Mouse (Mus musculus) thymus, adult 2 months (tissue): ENCODE measurements around the gene 1810065E05Rik. TPM values are rescaled to one million over a fixed set of nuclear protein-coding genes. Genes with fewer than 3 reads are reported as not detected.

Experiments
- DNase-seq: peaks from one replicate; pipeline ENCODE4 v3.0.0; 2021
- H3K27ac ChIP-seq: fragments of 200-500 bp; 2 replicates; pipeline ENCODE4 v1.5.1; 2012; ENCODE audit warnings: low read length, control low read depth; ENCODE audit not compliant: control insufficient read depth, insufficient read depth
- H3K27me3 ChIP-seq: fragments of 200-500 bp; 2 replicates; pipeline ENCODE4 v1.6.1; 2012; ENCODE audit warnings: mild to moderate bottlenecking, low read length, moderate library complexity, mixed read lengths; ENCODE audit not compliant: control insufficient read depth, insufficient read depth
- H3K36me3 ChIP-seq: fragments of 200-500 bp; 2 replicates; pipeline ENCODE4 v1.6.1; 2012; ENCODE audit warnings: mild to moderate bottlenecking, low read length, moderate library complexity; ENCODE audit not compliant: control insufficient read depth, insufficient read depth
- H3K4me1 ChIP-seq: fragments of 200-500 bp; replicated peaks from 2 replicates; pipeline ENCODE4 v1.6.1; 2012; ENCODE audit warnings: low read length; ENCODE audit not compliant: control insufficient read depth, insufficient read depth
- H3K4me3 ChIP-seq: fragments of 200-500 bp; 2 replicates; pipeline ENCODE4 v1.5.1; 2012; ENCODE audit warnings: mild to moderate bottlenecking, low read length, control low read depth, moderate library complexity; ENCODE audit not compliant: control insufficient read depth, insufficient read depth
- CTCF ChIP-seq: fragments of 200-500 bp; IDR thresholded peaks from 2 replicates; pipeline ENCODE4 v1.5.1; 2012; ENCODE audit warnings: mild to moderate bottlenecking, control low read depth, low read length, moderate library complexity, borderline replicate concordance; ENCODE audit not compliant: control insufficient read depth, poor library complexity, insufficient read depth; ENCODE audit errors: extremely low read depth
- POLR2A ChIP-seq: fragments of 200-500 bp; IDR thresholded peaks from 2 replicates; pipeline ENCODE4 v1.6.1; 2012; ENCODE audit warnings: mild to moderate bottlenecking, low read length, control low read depth, moderate library complexity; ENCODE audit not compliant: control insufficient read depth, poor library complexity, insufficient read depth; ENCODE audit errors: extremely low read depth
- whole genome bisulfite sequencing: fragments of 180-500 bp; shearing (Covaris S2); methylation state at CpG from one replicate; pipeline ENCODE4 v1.1.7; 2018; 5-methylcytosine and 5-hydroxymethylcytosine counted together
- polyA plus RNA-seq: library from polyadenylated mRNA; depleted of rRNA; stranded (reverse); fragments of >200 nt; gene quantifications from 2 replicates; pipeline ENCODE4 v1.2.3, GENCODE M21; 2012; rRNA removed

The 1810065E05Rik gene
- 0.77 and 0.92 TPM in 2 replicates for polyA plus RNA-seq

DNA sequence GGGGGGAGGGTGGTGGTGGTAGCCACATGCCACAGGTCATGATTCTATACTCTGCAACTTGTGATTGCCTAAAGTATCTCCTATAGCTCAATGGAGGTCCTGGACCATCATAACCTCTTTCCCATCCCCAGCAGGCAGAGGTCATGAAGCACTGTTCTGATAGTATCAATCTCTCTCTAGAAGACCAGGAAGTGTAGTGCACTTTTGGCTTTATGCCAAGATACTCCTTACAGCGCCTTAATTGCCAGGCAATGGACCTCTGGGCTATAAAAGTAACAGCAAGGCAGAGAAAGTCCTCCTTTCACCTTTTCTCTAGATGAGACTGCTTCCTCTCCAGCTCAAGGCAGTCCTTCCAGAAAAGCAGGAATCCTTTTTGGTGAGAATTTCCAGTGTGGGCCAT, at the start of gene 1810065E05Rik:
1810065E05Rik (plus strand) TSS at position 297 of the 400 bp plus-strand sequence.
- Histone ChIP-seq H3K27me3 (no peaks in the 10 kb centered on the region), H3K36me3 (no peaks in the 10 kb centered on the region), H3K4me3 (no peak within 1 kb of the TSS), H3K4me1 (no peaks in the 10 kb centered on the region), H3K27ac (no peak within 1 kb of the TSS)
- WGBS, result 49% methylated on average over 1 of the region's 1 CpGs
- TF ChIP-seq CTCF, result no peak
- no peak for TF ChIP-seq POLR2A
- DNase-seq, result no peak

DNA sequence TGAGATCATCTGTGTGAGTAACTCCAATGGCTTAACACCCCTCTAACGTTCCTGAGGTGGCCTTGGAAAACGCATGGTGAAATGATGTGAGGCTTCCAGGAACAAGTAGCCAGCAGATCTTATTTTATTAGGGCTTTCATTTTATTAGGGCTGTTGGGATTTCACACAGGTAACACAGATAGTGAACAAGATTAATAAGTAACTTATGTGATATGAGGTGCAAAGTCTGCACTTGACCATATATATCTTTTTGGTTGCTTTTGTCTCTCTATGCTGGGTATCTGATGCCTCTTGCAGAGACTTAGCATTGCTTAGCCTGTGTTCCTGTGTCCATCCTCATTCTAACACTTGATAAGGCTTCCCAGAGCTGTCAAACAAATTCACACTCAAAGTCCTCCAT, 43.6 kb upstream of the 1810065E05Rik start:
- TF ChIP-seq POLR2A, result no peak
- TF ChIP-seq CTCF, result no peak
- Histone ChIP-seq H3K4me1 (no peaks in the 10 kb centered on the region), H3K36me3 (no peaks in the 10 kb centered on the region), H3K27me3 (no peaks in the 10 kb centered on the region), H3K4me3 (no peak overlapping the region), H3K27ac (no peak overlapping the region)
- no peak for DNase-seq
- WGBS, result 86% methylated on average over 2 of the region's 2 CpGs

DNA sequence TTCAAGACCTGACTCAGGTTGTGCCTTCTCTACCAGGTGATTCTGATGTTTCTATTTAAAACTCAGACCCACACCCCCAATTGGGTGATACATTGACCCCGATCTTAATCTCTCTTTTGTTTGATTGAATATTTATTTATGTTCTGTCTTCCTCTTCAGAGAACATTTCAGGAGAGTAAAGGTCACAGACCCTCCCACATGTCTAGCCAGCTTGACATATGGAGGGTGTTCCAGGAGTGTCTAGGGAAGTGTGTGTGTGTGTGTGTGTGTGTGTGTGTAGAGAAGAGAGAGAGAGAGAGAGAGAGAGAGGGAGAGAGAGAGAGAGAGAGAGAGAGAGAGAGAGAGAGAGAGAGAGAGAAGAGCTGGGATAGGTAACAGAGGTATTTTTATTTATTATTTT, 43.2 kb upstream of the 1810065E05Rik start:
- H3K4me3 ChIP-seq, result no peak overlapping the region

DNA sequence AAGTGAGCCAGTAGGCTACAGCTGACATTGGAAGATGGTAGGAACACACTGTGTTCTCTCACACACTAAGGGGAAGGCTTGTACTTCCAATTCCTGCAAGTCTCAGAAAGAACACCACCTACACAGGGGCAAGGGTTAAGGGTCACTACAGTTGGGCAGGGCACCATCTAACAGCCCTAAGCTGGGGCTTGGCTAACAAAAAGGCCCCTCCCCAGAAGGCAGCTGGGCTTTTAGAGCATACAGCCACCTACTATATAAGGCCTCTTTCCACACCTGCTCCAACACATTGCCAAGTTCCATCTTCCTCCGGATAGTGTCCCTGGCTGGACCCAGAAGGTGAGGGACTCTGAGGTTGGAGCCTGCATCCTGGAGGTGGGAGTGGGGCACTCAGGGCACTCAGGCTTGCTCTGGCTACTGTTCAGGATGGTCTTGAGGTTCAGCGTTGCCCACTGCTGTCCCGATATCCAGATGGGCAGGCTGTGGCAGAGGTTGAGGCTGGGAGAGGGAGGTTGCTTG, 42.1 kb upstream of the 1810065E05Rik start, which contains the start of gene Lypd8:
Lypd8 (plus strand) TSS at position 281 of the 516 bp plus-strand sequence.
- WGBS, result 96% methylated on average over 3 of the region's 3 CpGs
- no peaks in the 10 kb centered on the region for H3K36me3 ChIP-seq
- H3K4me3 ChIP-seq, result no peak within 1 kb of the TSS
- DNase-seq, result no peak
- no peaks in the 10 kb centered on the region for H3K27me3 ChIP-seq
- no peak within 1 kb of the TSS for H3K27ac ChIP-seq
- TF ChIP-seq POLR2A, result no peak
- no peaks in the 10 kb centered on the region for H3K4me1 ChIP-seq

More for the DNA sequence above, 43.2 kb upstream of the 1810065E05Rik start:
- TF ChIP-seq POLR2A, result no peak
- no peak for TF ChIP-seq CTCF
- 83% methylated on average over 1 of the region's 1 CpGs for WGBS
- Histone ChIP-seq H3K36me3 (no peaks in the 10 kb centered on the region), H3K27ac (no peak overlapping the region), H3K4me1 (no peaks in the 10 kb centered on the region), H3K27me3 (no peaks in the 10 kb centered on the region)
- no peak for DNase-seq

DNA sequence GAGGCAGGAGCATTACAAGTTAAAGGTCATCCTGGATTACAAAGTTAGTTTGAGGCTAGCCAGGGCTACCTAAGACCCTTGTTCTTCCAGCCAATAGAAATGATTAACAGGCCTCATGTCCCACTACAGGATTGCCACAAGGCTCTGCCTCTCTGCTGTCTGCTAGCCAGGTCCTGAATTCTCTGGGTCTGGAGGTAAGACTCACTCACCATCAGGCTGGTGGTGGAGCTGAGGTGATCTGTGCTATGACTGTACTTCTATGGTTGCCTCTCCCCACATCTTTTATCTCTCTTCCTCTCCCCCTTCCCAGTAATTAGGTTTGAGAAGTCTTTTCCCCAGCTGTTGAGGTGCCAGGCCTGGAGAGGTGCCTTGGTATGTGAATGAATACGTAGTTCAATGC, 41.4 kb upstream of the 1810065E05Rik start:
- Histone ChIP-seq H3K4me1 (no peaks in the 10 kb centered on the region), H3K27me3 (no peaks in the 10 kb centered on the region), H3K27ac (no peak overlapping the region), H3K4me3 (no peak overlapping the region), H3K36me3 (no peaks in the 10 kb centered on the region)
- TF ChIP-seq CTCF, result no peak
- TF ChIP-seq POLR2A, result no peak
- WGBS, result 96% methylated on average over 1 of the region's 1 CpGs
- no peak for DNase-seq

DNA sequence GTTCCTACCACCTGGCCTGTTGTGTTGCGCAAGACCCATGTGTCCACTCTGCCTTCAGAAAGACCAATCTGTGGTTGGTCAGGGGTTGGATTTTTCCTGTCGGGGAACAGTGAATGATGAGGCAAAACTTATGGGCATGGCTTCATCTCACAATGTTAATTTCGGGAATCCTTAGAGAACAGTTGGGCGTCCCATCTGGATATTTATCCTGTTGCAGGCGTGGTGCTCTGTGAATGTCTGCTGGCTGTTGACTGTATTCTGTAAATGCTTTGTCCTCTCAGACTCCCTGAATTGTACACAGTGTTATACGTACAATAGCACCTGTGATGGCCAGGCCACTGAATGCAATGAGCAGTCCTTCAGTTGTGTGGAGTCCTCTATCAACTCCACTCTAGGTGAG, 38.4 kb upstream of the 1810065E05Rik start:
- H3K27me3 ChIP-seq, result no peaks in the 10 kb centered on the region
- H3K27ac ChIP-seq, result no peak overlapping the region
- no peak for DNase-seq
- no peak overlapping the region for H3K4me3 ChIP-seq
- WGBS, result 95% methylated on average over 6 of the region's 6 CpGs
- H3K4me1 ChIP-seq, result no peaks in the 10 kb centered on the region
- no peak for TF ChIP-seq POLR2A
- no peak for TF ChIP-seq CTCF
- H3K36me3 ChIP-seq, result no peaks in the 10 kb centered on the region
